Mouse (Mus musculus): ENCODE results near the gene Trim65. TPM values are rescaled to one million over a fixed set of nuclear protein-coding genes. Genes with fewer than 3 reads are reported as not detected.

The Trim65 gene
- polyA plus RNA-seq (2012) = 6.7 and 6.9 TPM in 2 replicates

DNA sequence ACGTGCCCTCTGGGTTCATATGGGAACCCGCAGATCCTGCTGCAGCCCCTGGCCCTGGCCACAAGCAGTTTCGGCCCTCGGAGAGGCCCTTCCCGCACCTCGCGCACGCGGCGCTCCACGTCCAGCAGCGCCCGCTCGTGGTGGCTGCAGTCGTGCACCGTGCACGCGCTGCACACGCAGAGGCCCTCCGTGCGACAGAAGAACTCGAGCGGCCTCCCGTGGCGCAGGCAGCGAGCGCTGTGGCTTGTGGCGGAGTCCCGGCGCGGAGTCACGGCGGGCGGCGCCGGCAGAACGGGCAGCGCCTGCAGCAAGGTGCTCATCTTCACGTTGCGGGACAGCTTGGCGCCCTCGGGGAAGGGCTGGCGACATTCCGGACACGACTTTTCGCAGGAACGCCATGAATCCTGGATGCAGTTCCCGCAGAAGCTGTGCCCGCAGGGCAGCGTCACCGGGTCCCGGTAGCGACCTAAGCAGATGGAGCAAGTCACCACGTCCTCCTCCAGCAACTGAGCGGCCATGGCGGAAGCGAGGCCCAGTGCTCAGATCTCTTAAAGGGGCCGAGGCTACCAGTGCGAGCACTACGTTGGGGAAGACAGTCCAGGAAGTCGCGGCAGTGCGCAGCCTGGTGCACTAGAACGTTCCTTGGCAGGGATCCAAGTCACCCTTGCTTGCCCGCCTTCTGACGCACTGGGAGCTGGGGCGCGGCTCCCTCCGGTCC, at the start of gene Trim65:
Gene Trim65 (minus strand): TSS at position 641 of the 718 bp plus-strand sequence.

DNA sequence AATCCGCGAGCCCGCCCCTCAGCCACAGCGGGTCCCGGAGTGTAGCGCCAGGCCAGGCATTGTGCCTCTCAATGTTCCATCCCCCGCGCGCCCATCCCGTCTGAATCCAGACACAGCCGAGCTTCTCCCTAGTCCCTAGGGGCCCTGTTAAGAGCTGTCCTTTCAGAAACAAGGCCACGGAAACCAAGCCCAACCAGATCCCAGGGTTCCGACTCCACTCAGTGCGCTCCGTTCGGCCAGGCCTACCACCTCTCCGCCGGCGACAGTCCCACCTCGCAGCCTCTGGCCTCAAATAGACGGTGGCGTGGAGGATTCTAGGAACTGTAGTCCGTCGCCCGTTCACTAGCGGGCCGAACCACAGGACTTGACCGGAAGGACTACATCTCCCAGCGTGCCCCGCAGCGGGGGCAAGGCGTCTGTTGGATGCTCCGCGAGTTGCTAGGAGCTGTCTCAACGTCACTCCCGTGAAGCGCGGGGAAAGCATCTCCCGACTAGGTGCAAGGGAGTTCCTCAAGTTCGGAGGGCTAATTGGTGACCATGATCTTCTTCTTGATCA, 37.0 kb upstream of the Trim65 start, which contains the start of gene Fbf1:
Gene Fbf1 (minus strand): TSS at position 283 of the 556 bp plus-strand sequence.

DNA sequence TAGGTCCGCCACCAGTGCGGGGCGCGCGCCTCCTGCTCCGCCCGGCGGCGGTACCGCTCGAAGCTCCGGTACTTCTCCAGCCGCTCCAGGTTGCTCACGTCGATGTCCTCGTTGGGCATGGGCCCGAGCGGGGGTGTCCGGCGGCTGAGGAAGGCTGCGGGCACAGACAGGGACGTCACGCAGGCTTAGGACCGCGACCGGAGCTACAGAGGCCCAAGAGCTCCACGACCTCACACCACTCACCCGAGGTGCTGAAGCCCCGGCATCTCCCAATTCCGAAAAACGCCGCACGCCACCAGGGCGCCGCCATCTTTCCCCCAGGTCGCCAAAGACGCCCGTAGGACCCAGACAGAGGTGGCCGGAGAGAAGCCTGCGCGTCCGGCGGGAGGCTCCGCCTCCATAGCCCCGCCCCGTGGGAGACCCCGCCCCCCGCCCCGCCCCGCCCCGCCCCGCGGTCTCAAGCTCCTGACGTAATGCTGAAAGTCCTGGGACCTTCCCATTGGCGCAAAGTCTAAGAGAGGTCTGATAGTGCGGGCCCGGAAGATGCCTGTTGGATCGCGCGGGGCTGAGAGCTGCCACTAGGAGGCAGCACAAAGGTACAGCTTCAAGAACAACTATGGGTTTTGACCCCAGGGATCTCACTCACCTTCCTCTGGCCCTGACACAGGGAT, 7.7 kb upstream of the Trim65 start, which contains the start of gene Mrpl38:
Gene Mrpl38 (minus strand): TSS at position 401 of the 671 bp plus-strand sequence.

DNA sequence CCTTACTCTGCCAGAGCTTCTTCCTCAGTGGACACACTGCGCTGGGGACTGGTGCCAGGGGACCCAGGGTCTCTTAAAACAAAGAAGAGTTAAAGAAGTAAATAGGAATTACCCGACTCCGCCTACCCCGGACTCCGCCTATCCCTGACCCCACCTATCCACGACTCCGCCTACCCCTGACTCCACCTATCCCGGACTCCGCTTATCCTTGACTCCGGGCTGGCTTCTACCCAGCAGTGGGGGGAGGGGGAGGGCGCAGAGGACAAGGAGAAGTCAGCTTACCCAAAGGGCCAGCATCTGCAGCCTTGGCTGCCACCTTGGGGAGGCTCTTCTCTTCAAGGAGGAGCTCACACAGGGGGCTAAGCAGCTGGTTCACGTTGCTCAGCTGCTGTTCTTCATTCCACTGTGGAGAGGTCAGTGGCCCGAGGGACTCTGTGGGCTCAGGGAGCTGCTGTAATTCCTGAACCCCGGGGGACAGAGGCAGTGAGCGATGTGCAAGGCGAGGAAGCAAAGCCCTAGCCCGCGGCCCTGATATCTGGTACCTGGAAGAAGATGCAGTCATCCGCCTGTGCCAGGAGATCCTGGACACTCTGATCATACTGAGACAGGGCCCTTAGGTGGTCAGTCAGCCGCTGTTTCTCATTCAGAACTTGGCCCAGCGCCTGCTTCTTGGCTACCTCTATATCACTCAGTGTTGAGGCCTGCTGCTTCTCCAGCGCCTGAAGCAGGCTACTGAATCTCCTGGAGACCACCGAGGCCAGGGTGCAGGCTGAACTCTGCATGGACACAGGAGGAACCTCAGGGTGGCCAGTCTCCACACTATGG, 3.6 kb downstream of the Trim65 start, which contains the start of gene Trim47:
Gene Trim47 (minus strand): TSS at position 55 of the 825 bp plus-strand sequence.

DNA sequence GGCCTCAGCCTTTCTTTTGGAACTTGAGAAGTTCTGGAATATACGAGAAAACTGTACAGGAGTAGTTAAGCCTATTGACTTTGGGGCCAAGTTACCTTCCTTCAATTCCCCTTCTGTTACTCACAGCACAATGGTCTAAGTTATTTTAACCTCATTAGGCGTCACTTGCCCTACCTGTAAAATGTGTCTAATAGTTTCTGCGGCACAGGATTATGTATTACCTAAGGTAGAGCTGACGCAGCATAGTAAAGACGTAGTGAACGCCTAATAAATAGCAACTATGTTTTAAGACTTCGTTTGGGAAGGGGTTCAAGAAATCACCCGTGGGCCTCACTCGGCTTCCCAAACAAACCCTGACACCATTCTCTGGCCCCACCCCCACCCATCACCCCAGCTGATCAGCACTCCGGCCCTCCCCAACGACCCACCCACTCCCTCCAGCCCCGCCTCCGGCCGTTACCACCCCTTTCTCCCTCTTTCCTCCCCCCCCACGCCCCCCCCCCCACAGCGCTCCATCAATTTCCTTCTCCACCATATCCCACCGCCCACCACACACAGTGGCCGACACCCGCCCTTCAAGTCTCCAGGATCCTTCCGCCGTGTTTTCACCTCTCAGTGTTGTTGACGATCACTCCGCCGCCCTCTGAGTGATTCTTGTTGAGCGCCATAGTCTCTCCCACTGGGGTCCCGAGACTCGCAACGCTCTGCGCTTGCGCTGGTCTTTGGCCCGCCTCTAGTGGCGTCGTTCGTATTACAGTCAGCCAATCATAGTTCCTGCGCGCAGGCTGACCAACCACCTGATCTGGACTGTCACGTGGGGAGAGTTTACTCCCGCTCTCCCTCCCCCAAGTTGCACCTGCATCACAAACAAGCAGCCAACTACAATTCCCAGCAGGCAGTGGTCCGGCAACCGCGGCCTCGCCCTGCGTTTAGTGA, 44.4 kb downstream of the Trim65 start, which contains the start of gene Wbp2:
Gene Wbp2 (minus strand): TSS at position 738 of the 936 bp plus-strand sequence.

DNA sequence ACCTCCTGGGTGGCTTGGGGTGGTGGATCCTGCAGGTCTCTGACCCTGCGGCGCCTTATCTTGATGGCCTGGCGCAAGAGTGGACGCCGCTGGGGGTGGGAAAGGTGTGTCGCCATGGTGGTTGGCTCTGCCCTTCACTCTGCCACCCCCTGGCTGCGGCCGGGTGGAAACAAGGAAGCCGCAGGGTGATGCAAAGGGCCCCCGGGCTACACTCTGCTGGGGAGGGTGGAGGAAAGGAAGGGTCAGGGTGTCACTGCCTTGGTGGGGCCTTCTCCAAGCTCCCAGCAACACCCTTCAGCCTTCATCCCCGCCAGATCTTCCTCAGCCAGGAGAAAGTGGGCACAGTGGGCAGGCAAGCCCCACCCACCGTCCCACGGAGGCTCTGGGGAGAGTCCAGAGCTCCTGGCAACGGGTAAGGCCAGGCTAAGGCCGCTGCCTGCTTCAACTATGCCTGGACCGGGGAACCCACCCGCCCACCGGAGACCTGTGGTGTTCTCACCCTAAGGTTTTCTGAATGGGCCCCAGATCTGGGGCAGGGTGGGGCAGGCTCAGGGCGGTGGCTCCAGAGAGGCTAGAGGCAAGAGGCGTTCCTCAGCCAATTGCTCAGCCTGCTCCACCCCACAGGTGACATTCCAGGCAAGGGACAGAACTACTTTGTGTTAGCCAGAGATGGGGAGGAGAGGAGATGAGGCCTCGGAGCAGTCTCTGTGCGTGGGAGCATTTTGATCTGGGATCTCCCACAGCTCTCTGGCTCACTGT, 53.3 kb downstream of the Trim65 start, which contains the start of gene Unc13d:
Gene Unc13d (minus strand): TSS at position 516 of the 759 bp plus-strand sequence.

Other genes with a start within 250 kb of the Trim65 start
- gene Smim5, start 231.2 kb downstream of the Trim65 start, polyA plus RNA-seq (2012) = 13.3 and 20.5 TPM in 2 replicates
- gene Smim6, start 219.1 kb downstream of the Trim65 start, polyA plus RNA-seq (2012) = 0.11 and 0.25 TPM in 2 replicates
- gene Sap30bp, start 197.8 kb downstream of the Trim65 start, polyA plus RNA-seq (2012) = 27.2 and 27.8 TPM in 2 replicates
- 20.8 and 23.6 TPM in 2 replicates for gene Recql5, start 197.7 kb downstream of the Trim65 start, polyA plus RNA-seq (2012)
- gene Itgb4, start 156.4 kb downstream of the Trim65 start, polyA plus RNA-seq (2012) = 0.71 and 1.1 TPM in 2 replicates
- gene Galk1, start 118.4 kb downstream of the Trim65 start, polyA plus RNA-seq (2012) = 84.2 and 104 TPM in 2 replicates
- gene H3f3b, start 103.2 kb downstream of the Trim65 start, polyA plus RNA-seq (2012) = 1,041 and 1,153 TPM in 2 replicates
- 52.5 and 55.4 TPM in 2 replicates for gene Unk, start 100.8 kb downstream of the Trim65 start, polyA plus RNA-seq (2012)
- 87.6 and 108 TPM in 2 replicates for gene Unc13d, start 53.2 kb downstream of the Trim65 start, polyA plus RNA-seq (2012)
- 310 and 331 TPM in 2 replicates for gene Wbp2, start 44.1 kb downstream of the Trim65 start, polyA plus RNA-seq (2012)
- 10.0 and 18.4 TPM in 2 replicates for gene Trim47, start 3.9 kb downstream of the Trim65 start, polyA plus RNA-seq (2012)
- 128 and 145 TPM in 2 replicates for gene Mrpl38, start 7.7 kb upstream of the Trim65 start, polyA plus RNA-seq (2012)
- gene Fbf1, start 37.0 kb upstream of the Trim65 start, polyA plus RNA-seq (2012) = 21.1 and 35.1 TPM in 2 replicates
- gene Ten1, start 67.7 kb upstream of the Trim65 start, polyA plus RNA-seq (2012) = 138 and 142 TPM in 2 replicates
- gene Acox1, start 67.9 kb upstream of the Trim65 start, polyA plus RNA-seq (2012) = 2.9 and 3.1 TPM in 2 replicates
- 1.5 and 3.1 TPM in 2 replicates for gene Evpl, start 106.9 kb upstream of the Trim65 start, polyA plus RNA-seq (2012)
- 59.2 and 66.7 TPM in 2 replicates for gene Srp68, start 143.1 kb upstream of the Trim65 start, polyA plus RNA-seq (2012)
- 0.13 and 0.17 TPM in 2 replicates for gene Galr2, start 149.8 kb upstream of the Trim65 start, polyA plus RNA-seq (2012)
- 12.4 and 14.8 TPM in 2 replicates for gene Exoc7, start 176.1 kb upstream of the Trim65 start, polyA plus RNA-seq (2012)
- 0.35 and 1.3 TPM in 2 replicates for gene Foxj1, start 204.3 kb upstream of the Trim65 start, polyA plus RNA-seq (2012)